Mouse (Mus musculus) testis, adult 2 months (tissue): ENCODE measurements at regions not wholly inside any gene's neighbourhood (a gene's known extent, or its start where the extent isn't known, plus 50 kb on each side); places are given as distances from the start of the nearest gene placed in this dataset.

Source experiments
- CTCF ChIP-seq: fragments of 200-500 bp; IDR thresholded peaks from 2 replicates; pipeline ENCODE4 v1.5.1; 2012; ENCODE audit warnings: low read depth, mild to moderate bottlenecking, inconsistent platforms, low read length, moderate library complexity; ENCODE audit not compliant: control insufficient read depth, insufficient read depth, insufficient replicate concordance
- POLR2A ChIP-seq: fragments of 200-500 bp; IDR thresholded peaks from 2 replicates; pipeline ENCODE4 v1.6.1; 2012; ENCODE audit warnings: low read depth, mild to moderate bottlenecking, inconsistent platforms, low read length, moderate library complexity; ENCODE audit not compliant: control insufficient read depth

DNA sequence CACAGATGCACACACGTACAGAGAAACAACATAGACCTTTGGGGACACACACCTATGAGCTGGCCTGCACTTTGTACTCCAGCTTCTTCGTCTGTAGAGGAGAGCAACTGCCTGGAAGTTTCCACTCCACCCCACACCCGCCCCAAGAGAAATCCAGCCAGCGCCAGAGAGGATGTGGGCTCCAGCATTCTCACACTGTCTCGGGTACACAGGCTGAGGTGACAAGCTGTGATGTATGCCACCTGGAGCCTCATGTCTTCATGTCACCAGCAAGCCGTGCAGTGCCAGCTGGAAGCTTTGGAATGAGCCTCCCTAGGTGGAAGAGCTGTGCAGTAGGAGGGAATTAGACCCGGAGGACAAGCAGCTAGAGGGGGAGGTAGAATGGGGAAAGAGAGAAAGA is 208.3 kb upstream of the Kazn start:
- TF ChIP-seq CTCF, result no peak
- TF ChIP-seq POLR2A, result no peak
